Mouse (Mus musculus) small intestine, adult 2 months (tissue): Measurements from ENCODE around the gene Acod1. TPM values are rescaled to one million over a fixed set of nuclear protein-coding genes. Genes with fewer than 3 reads are reported as not detected.

ENCODE experiments used
- H3K27ac ChIP-seq: fragments of 200-500 bp; 2 replicates; pipeline ENCODE4 v1.5.1; 2012; ENCODE audit warnings: low read depth, low read length, control low read depth, inconsistent platforms; ENCODE audit not compliant: insufficient read depth
- H3K27me3 ChIP-seq: fragments of 200-500 bp; 2 replicates; pipeline ENCODE4 v1.6.1; 2012; ENCODE audit warnings: mild to moderate bottlenecking, moderate library complexity, low read length, inconsistent platforms; ENCODE audit not compliant: control insufficient read depth, insufficient read depth
- H3K36me3 ChIP-seq: fragments of 200-500 bp; 2 replicates; pipeline ENCODE4 v1.6.1; 2012; ENCODE audit warnings: mild to moderate bottlenecking, low read length, control low read depth, inconsistent platforms; ENCODE audit not compliant: control insufficient read depth, insufficient read depth
- H3K4me1 ChIP-seq: fragments of 200-500 bp; 2 replicates; pipeline ENCODE4 v1.6.1; 2012; ENCODE audit warnings: low read length, inconsistent platforms, mixed read lengths; ENCODE audit not compliant: control insufficient read depth, insufficient read depth, insufficient read length
- H3K4me3 ChIP-seq: fragments of 200-500 bp; 2 replicates; pipeline ENCODE4 v1.5.1; 2012; ENCODE audit warnings: low read depth, mild to moderate bottlenecking, control low read depth, inconsistent platforms, low read length, moderate library complexity
- CTCF ChIP-seq: fragments of 200-500 bp; IDR thresholded peaks from 2 replicates; pipeline ENCODE4 v1.5.1; 2012; ENCODE audit warnings: low read depth, mild to moderate bottlenecking, control low read depth, inconsistent platforms, low read length, moderate library complexity, mixed read lengths; ENCODE audit not compliant: insufficient replicate concordance, insufficient read length; ENCODE audit errors: extremely low read depth
- POLR2A ChIP-seq: fragments of 200-500 bp; IDR thresholded peaks from 2 replicates; pipeline ENCODE4 v1.6.1; 2012; ENCODE audit warnings: low read depth, mild to moderate bottlenecking, control low read depth, inconsistent platforms, low read length, moderate library complexity
- WGBS: fragments of 180-500 bp; shearing (Covaris S2); methylation state at CpG from one replicate; pipeline ENCODE4 v1.1.7; 2018; 5-methylcytosine and 5-hydroxymethylcytosine counted together
- polyA plus RNA-seq: library from polyadenylated mRNA; depleted of rRNA; stranded (reverse); fragments of >200 nt; gene quantifications from 2 replicates; pipeline ENCODE4 v1.2.3, GENCODE M21; 2012; rRNA removed

Acod1 gene
- polyA plus RNA-seq, 1 experiment = 0.22 TPM

DNA sequence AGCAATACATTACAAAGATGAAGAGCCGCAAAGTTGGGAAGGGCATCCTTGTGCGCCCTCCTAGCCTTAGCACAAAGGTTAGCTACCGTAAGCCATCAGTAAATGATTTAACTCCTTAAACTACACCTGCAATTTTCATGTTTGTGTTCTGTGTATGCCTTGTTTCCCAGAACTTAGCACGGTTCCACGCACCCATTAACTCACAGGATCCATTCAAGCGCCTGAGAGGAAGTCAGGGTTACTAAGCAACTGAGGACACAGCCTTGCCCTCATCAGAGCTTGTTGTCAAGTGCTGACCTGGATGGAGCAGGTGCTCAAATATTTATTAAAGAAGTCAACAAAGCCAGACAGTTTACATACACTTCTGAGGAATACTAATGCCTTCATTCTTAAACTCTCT is 55.5 kb downstream of the Acod1 start:
- H3K27ac ChIP-seq = peak overlapping the region; percentile 77
- TF ChIP-seq CTCF (no peak), POLR2A (no peak)
- no peaks in the 10 kb centered on the region for H3K36me3 ChIP-seq
- no peaks in the 10 kb centered on the region for H3K27me3 ChIP-seq
- no peak overlapping the region for H3K4me3 ChIP-seq
- WGBS = 20% methylated on average over 6 of the region's 6 CpGs
- H3K4me1 ChIP-seq = peaks cover 19% of the 10 kb centered on the region

DNA sequence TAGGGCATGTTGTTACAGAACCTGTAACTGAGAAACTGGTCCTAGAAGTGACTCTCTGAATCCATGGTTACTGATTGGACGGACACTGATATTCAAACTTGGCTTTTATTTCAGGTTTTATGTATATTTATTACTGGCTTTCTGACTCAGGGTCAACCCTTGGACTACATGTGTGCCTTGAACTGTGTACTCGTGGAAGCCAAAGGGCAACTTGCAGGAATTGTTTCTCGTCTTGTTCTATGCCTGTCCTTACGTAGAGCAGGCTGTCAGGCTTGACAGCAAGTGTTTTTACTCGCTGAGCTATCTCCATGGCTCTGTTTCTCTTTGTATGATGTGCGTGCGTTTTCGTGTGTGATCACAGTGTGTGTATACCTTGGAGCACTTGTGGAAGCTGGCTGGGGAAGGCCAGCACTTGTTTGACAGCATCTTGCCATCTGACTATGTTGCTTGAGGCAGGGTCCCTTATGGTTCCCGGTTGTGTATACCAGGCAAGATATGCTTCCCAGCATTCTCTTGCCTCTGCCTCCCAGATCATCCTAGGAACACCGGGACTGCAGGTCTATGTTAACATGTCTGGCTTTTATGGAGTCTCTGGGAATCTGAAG is 56.1 kb downstream of the Acod1 start:
- Histone ChIP-seq H3K4me3 (no peak overlapping the region), H3K27ac (peak overlapping the region; percentile 97), H3K36me3 (no peaks in the 10 kb centered on the region), H3K27me3 (no peaks in the 10 kb centered on the region), H3K4me1 (peaks cover 19% of the 10 kb centered on the region)
- 35% methylated on average over 10 of the region's 10 CpGs for WGBS
- TF ChIP-seq POLR2A (no peak), CTCF (no peak)

Other genes starting within 250 kb of the Acod1 start
- gene Kctd12, start 64.3 kb upstream of the Acod1 start, polyA plus RNA-seq = 10.7 and 25.5 TPM in 2 replicates
- gene Cln5, start 23.2 kb downstream of the Acod1 start, polyA plus RNA-seq = 7.2 and 15.9 TPM in 2 replicates
- 28.2 and 79.8 TPM in 2 replicates for gene Fbxl3, start 52.6 kb downstream of the Acod1 start, polyA plus RNA-seq